Mouse (Mus musculus): Measurements from ENCODE around the gene Tsga13. TPM values are rescaled to one million over a fixed set of nuclear protein-coding genes. Genes with fewer than 3 reads are reported as not detected.

Gene Tsga13
- total RNA-seq (2021): not detected
- long read RNA-seq, experiment 1: 0 reads
- long read RNA-seq, experiment 2: 0 reads

DNA sequence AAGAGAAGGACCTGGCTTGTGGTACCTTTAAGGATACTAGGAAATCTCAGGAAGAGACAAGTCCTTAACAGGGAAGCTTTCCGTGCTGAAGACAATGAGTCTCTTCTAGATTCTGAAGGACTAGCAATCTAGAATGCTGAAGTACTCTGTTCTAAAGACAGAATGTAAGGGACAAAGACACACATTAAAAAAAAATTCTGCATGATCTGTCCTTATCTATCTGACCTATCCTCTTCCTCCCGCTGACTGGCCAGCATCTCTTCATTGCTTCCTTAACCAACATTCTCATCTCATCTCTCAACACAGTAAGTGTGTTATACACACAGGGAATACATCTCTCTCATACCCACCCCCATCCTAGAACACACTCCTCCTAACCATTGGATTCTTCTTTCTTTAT, at the start of gene Tsga13:
Tsga13 (minus strand) TSS at position 101 of the 400 bp plus-strand sequence.
- DNase-seq (ENCODE audit: low spot score): no peak

DNA sequence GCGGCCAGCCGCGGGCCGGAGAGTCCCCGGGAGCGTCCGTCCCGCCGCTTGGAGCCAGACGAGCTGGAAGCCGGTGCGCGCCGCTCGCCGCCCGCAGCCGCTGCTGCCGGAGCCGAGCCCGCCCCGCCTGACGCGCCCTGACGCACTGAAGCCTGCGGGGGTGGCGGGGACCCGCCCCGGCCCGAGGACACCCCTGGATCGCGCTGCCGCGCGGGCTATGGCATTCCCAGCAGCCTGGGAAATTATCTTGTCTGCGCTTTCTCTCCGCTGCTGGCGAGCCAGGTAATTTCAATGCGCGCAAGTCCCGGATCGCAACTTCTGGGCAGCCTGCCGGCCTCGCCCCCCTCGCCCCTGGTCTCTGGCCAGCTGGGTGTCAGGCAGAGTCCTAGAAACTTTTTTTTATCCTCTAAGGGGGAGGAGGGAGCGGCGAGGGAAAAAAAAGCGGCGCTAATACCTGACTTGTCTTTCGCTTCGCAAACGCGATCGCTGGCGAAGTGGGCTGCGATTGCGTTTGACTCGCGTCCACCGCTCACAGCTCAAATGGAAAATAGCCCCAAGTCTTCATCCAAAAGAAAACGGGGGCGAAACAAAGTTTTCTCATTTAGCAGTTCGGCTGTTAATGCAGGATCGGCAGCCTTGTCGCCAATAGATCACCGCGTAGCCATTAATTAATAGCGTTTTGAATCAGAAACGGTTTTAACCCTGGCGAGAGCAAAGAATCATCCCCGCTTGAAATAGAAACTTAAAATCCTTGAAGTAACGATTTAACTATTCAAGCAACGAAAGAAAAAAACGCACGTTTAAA, 43.6 kb upstream of the Tsga13 start, which contains the start of gene Klf14:
Klf14 (minus strand) TSS at position 343 of the 805 bp plus-strand sequence.
- peak; percentile 8 for DNase-seq (ENCODE audit: low spot score)

DNA sequence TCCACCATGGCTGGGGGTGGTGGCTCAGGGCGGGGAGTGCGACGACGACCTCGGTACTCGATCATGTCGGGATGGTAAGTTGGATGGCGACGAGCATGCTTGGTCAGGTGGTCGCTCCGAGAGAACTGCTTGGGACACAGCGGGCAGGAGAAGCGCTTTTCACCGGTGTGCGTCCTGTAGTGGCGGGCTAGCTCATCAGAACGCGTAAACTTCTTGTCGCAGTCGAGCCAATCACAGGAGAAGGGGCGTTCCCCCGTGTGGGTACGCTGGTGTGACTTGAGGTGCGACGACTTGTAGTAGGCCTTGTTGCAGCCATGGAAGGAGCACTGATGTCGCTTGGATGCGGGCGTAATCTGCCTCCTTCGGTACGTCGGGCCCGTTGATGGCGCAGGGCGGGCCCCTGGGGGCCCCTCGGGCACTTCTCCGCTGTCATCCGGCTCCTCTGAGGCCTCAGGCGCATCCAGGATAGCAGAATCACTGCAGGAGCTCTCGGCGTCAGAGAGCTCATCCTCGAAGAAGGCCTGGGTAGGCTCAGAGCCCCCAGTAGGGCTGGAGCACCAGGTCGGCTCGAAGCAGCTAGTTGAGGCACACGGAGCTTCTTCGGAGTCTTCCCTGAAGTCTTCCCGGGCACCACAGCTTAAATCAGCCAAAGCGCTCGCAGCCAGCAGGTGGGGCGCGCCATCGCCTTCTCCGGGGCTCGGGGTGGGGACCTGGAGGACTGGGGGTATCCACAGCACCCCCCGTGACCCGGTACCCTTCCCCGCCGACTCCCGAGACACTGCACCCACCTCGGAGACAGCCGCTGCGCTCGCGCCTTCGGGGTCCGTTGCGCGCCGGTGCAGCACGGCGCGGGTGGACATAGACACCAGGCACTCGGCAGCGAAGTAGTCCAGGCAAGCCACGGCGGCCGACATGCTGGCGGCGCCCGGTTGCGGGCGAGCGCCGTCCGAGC, 42.7 kb upstream of the Tsga13 start:
- peak; percentile 17 for DNase-seq (ENCODE audit: low spot score)

DNA sequence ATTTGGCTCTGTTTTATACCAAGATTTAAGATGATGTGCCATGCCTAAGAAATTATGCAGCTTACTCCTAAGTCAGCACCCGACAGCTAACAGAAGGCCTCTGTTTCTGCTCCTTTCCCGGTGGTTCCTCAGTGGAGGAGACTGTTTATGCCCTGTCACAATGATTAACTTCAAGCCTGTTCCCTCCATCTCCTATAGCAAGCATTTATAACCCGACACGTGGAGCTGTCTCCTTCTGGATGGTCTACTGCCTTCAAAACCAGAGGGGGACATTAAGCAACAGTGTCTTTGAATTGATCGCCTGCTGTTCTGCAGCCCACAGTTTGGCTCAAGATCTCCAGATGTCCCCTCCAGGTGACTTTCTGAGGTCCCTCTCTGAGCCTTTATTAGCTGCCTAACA, 23.9 kb upstream of the Tsga13 start:
- no peak for DNase-seq (ENCODE audit: low spot score)

DNA sequence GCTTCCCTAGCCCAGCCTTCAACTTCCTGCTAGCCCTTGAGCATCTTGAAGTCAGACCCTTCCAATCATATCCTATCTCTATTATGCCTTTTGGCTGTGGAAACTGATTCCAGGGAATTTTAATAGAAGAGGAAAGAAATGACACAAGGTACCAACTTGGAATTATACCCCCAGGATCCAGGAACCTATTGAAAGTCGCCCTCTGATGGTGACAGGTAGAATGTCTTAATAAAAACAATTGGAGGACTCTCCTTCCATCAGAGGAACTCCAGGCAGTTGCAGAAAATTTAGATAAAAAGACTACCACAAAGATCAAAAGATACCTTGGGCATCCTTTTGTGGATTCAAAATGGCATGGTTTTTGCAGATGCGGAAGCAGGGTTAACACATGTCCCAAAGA, 7.4 kb upstream of the Tsga13 start:
- DNase-seq (ENCODE audit: low spot score): no peak

DNA sequence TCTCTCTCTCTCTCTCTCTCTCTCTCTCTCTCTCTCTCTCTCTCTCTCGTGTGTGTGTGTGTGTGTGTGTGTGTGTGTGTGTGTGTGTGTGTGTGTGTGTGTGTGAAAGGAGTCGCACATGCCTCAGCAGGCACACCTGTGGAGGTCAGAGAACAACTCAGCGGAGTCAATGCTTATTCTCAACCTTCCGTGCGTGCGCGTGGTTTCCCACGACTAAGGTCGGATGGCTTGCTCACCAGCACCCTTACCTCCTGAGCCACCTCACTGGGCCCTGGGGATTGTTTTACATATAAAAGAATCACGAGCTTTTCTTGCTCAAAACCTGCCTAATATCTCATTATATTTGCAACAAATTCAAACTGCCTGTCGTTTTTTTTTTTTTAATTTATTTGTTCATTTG, 6.5 kb upstream of the Tsga13 start:
- no peak for DNase-seq (ENCODE audit: low spot score)

DNA sequence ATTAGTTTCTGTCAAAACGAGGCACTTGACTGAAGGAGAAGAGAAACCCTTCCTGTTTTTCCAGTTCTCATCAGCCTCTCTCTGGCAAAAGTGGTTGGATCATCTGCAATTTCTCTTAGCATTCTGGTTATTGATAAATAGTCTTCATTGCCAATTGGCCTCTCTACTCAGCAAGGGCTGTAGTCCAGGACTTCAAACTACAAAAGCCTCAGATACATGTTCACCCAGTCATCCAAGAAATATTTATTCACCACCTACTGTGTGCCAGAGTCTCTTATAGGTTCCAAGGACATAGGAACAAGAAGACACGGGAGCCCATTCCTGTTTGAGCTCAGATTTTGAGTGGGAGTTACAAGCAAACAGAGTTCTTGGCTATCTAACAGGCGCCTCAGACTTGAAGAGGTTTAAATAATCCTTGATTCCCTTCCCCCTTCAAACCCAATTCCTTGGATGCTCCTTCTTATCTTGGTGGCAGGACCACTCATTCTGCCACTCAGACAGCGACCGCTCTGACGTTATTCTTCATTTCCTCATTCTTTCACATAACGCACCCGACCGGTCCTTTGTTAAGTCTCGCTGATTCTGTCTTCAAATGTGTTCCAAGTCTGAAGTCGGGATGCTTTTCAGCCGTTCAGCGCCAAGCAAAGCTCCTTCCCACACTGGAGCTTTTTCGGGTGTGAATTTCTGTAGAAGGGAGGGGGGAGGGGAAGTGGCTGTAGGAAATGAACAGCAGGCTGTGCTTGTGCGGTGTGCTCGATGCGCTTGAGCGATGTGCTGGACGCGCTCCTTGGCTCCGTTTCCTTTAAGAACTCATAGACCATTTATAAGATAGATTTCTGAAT, 5.7 kb upstream of the Tsga13 start:
- peak; percentile 15 for DNase-seq (ENCODE audit: low spot score)

DNA sequence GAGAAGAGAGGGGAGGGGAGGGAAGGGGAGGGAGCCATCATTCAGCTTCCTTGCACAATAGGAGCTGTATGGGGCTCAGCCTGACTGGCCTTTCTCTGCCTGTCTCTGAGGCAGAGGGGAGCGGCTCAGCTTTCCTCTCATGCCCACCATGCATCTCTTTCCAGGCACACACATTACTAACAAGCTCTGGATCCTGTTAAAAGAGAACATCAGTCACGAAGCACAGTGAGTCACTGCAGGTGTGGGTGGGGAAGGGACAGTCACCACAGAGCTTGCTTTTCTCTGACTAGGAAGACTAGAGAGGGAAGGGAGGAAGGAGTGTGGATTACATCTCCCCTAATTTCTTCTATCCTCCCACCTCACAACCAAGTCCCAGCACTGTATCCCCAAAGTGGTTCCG, 7.4 kb downstream of the Tsga13 start:
- no peak for DNase-seq (ENCODE audit: low spot score)

DNA sequence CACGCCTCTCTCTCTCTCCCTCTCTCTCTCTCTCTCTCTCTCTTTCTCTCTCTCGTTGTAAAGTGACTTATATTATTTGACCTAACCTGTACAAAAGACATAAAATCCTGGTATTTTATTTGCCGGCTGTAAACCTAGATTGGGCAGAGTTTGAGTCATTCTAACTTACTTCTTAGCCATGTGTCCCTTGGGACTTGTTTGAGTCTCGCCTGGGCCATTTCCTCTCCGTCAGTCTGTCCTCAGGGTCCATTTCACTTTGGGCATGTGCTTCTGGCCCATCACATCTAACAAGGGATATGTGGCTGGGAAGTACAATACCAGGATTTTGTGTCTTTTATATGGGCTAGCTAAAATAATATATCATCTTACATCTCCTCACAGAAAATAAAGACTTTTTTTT, 10.5 kb downstream of the Tsga13 start:
- no peak for DNase-seq (ENCODE audit: low spot score)

DNA sequence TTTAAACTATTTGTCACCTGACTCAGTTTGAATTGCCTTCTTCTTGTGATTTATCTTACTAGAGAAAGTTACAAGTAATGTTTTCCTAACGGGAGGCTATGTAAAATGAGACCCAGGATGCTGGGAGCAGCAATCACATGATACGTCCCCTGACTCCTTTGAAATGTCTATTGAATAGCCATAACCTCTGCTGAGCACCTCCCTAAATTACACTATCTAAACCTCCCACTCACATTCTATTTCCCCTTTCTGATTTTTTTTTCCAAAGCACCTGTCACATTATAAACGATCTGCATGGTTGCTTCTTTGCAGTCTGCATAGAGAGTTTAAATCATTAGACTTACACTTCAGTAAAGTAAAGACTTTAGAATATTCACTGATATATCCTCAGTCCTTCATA, 11.3 kb downstream of the Tsga13 start:
- DNase-seq (ENCODE audit: low spot score): no peak

DNA sequence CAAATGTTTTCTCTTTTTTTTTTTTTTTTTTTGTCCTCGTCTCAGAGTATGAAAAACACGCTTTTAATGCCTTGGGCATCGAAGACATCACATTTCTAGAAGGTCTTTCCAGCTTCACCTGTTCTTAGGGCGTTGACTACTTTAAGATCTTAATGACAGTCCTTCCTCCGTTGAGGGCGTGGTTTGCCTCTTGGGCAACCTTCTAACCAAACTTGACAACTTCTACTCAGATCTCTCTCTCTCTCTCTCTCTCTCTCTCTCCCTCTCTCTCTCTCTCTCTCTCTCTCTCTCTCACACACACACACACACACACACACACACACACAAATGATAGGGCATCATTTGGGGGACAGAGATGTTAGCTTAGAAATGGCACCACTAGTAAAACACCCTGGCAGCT, 17.9 kb downstream of the Tsga13 start:
- DNase-seq (ENCODE audit: low spot score): no peak

DNA sequence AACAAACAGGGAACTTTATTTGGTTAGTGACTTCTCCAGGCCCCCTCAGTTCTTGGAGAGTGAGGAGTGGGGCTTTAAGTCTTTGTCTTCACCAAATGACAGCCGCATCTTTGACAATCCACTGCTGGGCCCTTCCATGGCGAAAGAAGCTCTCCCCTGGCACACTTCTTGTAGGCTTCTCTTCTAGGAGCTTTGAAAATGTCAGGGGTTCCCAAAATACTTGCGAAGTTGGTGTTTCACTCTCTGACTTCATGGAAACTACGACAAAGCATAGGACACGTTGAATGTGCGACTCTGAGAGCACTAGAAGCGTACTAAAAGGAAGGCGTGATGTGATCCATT, 18.4 kb downstream of the Tsga13 start:
- no peak for DNase-seq (ENCODE audit: low spot score)

DNA sequence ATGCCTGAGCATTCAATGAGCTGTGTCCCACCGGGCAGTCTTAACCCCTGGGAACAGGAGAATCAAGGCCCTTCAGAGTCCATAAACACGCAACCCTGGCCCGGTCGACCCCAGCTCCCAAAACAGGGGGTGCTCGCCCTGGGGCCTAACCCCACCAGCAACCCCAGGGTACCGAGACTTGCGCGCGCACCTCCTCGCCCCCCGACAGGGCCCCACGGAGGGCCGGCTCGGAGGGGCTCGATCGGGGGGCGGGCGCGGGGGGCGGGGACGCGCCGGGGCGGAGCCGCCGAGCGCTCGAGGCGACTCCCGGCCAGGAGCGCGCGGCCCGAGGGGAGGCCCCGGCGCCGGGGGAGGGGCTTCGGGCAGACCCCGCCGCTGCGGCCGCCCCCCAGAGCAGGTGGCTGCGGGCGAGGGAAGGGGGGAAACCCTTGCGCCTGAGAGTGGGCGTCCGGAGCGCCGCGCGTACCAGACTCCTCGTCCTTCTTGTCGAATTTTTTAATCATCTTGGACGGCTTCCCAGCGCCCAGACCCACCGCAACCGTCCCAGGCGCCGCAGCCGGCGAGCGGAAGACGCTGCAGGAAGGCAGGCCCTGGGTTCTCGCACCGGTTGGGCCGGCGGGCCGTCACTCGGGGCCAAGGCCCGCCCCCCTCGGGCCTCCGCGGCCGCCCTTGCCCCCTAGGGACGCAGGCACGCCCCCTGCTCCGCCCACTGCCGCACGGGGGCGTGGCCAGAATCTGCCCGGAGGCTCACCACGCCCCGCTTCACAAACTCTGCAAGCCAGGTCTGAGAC, 19.0 kb downstream of the Tsga13 start, which contains the start of gene Copg2:
Copg2 (minus strand) TSS at position 600 of the 791 bp plus-strand sequence.
- DNase-seq (ENCODE audit: low spot score): peak; percentile 94

DNA sequence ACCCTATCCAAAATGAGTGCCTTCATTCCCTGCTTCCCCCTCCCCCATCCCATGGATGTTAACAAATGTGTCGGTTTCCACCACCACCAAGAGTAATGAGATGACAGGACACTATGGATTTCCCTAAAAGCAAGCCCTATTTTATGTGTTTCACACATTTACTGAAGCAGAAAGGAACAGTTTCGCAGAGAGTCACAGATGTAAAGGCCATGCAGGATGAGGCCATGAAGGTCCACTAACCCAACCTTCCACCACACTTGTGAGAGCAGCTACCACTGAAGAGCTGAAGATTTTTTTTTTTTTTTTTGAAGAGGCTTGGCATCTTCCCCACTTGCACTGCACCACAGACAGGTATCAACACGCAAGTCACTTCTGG, 19.6 kb downstream of the Tsga13 start:
- no peak for DNase-seq (ENCODE audit: low spot score)

DNA sequence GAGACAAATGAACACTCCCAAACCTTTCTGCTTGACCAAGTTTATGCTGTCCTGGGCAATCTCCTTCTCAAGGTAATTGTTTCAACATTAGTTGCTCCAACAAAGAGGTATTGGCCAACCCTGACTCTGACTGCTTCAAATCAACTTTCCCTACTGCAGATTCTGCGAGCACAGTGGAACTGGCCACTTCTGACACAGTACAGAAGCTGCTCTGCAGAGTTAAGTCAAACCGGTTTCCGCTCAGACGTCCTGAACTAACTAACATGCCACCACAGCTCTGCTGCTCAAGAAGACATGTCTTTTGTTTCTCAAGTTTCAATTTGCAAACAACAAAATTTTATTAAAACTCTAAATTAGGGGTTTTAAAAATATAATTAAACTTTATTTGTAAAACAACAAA, 22.3 kb downstream of the Tsga13 start:
- no peak for DNase-seq (ENCODE audit: low spot score)

DNA sequence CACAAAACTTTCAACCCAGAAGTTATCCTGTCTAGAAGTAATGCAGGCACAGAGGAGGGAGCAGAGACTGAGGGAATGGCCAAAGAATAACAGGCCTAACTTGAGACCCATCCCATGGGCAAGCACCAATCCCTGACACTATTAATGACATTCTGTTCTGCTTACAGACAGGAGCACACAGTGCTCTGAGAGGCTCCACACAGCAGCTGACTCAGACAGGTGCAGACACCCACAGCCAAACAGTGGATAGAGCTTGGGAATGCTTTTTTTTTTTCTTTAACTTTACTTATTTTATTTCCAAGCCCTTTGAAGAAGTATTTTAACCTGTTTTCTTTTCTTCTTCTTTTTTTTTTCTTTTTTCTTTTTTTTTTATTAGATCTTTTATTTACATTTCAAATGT, 23.6 kb downstream of the Tsga13 start:
- no peak for DNase-seq (ENCODE audit: low spot score)

DNA sequence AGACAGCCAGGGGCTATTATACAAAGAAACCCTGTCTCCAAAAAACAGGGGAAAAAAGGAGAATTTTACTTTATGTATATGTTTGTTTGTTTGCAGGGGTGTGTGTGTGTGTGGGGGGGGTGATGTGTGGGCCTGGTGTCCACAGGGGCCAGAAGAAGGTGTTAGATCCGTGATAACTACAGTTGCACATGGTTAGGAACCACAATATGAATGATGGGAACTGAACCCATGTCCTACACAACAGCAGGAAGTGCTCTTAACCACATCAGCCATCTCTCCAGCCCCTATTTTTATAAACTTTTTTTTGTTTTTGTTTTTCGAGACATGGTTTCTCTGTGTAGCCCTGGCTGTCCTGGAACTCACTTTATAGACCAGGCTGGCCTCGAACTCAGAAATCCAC, 30.5 kb downstream of the Tsga13 start:
- DNase-seq (ENCODE audit: low spot score): no peak

DNA sequence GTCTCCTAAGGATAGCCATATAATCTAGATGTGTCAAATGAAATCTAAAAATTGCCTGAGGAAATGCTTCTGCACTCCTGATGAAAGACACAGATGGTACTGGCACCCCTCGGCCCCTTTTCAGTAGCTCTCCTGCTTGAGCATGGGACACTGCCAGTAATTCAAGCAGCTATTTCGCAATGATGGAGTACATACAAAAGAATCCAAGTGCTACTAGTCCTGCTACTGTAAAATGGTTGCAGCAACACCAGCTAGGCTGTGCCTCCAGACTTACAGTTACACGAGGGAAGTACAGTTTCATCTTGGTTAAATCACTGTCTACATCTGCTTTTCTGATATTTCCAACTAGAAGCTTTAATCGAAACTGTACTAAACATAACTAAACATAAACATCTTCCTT, 31.9 kb downstream of the Tsga13 start:
- peak; percentile 43 for DNase-seq (ENCODE audit: low spot score)

DNA sequence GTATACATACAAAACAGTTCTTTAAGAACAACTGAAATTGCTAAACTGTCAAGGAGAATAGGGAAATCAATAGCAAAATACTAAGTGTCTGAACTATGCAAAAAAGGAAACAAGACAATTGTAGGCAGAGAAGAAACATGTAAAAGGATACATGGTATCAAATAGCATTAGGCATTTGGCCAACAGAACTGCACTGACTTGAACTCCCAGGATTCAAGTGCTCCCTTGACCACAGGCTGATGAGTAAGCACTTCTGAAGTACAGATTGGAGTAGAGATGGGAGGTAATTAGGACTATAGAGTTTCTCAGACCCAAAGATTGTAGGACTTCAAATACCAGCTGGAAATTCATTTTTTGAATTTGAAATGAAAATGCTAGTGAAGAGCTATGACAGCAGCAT, 38.7 kb downstream of the Tsga13 start:
- no peak for DNase-seq (ENCODE audit: low spot score)

DNA sequence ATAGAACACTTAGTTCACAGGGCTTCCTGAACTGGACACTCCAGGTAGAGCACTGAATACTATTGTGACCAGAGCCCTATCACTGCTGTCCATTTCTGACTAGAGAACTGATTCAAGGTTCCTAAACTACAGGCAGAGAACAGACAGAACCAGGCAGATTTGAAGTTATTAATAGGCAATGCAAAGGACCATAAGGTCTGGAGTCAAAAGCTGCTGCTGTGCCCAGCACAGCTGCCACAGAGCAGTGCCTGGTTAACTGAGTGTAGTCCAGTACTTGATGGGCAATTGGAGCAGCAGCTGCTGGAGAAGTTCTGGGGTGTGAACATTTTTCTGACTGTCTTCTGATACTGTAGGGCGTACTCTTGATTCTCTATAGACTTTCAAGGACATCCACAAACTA, 48.9 kb downstream of the Tsga13 start:
- no peak for DNase-seq (ENCODE audit: low spot score)

All from gastrocnemius, adult 18-20 months (tissue).